Mouse (Mus musculus) hindbrain, embryonic 10.5 days (tissue): Measurements from ENCODE around the gene Top2b. TPM values are rescaled to one million over a fixed set of nuclear protein-coding genes. Genes with fewer than 3 reads are reported as not detected.

Source experiments
- DNase-seq: peaks from one replicate; pipeline ENCODE4 v3.0.0-alpha.2; 2017; ENCODE audit warnings: low spot score
- H3K27ac ChIP-seq: fragments of 300-500 bp; sonication (generic); 2 replicates; pipeline ENCODE4 v1.5.1; 2016; ENCODE audit warnings: mild to moderate bottlenecking, moderate library complexity
- H3K27me3 ChIP-seq: fragments of 300-500 bp; sonication (generic); 2 replicates; pipeline ENCODE4 v1.6.1; 2016; ENCODE audit warnings: mild to moderate bottlenecking; ENCODE audit not compliant: poor library complexity, insufficient read depth, severe bottlenecking
- H3K36me3 ChIP-seq: fragments of 300-500 bp; sonication (generic); 2 replicates; pipeline ENCODE4 v1.6.1; 2016; ENCODE audit warnings: mild to moderate bottlenecking, moderate library complexity
- H3K4me1 ChIP-seq: fragments of 300-500 bp; sonication (generic); replicated peaks from 2 replicates; pipeline ENCODE4 v1.6.1; 2016; ENCODE audit warnings: mild to moderate bottlenecking
- H3K4me3 ChIP-seq: fragments of 300-500 bp; sonication (generic); 2 replicates; pipeline ENCODE4 v1.5.1; 2016; ENCODE audit warnings: mild to moderate bottlenecking, moderate library complexity
- H3K9me3 ChIP-seq: fragments of 300-500 bp; sonication (generic); 2 replicates; pipeline ENCODE4 v1.6.1; 2016; ENCODE audit warnings: mild to moderate bottlenecking, moderate library complexity
- WGBS: fragments of 180-500 bp; shearing (Covaris S2); methylation state at CpG from one replicate; pipeline ENCODE4 v1.1.7; 2016; 5-methylcytosine and 5-hydroxymethylcytosine counted together
- polyA plus RNA-seq: library from polyadenylated mRNA; unstranded; fragments of >200 nt; fragmentation: Nextera tagmentation; extraction: Ambion mirVana; gene quantifications from 2 replicates; pipeline ENCODE4 v1.2.1, GENCODE M21; 2016

The Top2b gene
- polyA plus RNA-seq = 54.7 and 72.0 TPM in 2 replicates

DNA sequence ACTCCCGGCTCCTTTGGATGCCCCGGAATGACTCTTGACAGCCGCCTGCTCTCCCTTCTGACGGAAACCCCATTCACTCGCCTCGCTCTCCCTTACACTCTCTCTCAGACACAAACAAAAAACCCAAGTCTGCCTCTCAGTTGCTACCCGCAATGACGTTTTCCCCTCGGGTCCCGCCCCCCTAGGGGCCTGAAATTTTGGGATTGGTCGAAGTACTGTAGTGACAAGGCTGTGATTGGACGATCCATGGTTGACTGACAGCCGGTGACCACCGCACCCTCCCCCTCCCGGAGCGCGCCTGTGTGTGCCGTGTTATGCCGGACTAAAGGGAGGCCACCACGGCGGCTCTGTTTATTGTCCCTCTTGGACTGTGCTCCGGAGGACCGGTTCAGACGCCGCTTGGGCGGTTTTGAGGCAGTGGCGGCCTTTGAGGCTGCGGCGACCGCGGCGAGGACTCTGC, at the start of gene Top2b:
Top2b (plus strand) TSS at position 302 of the 460 bp plus-strand sequence.
- peaks cover 6% of the 10 kb centered on the region for H3K36me3 ChIP-seq
- peak within 1 kb of the TSS; percentile 95 for H3K4me3 ChIP-seq
- H3K9me3 ChIP-seq = no peaks in the 10 kb centered on the region
- WGBS = under 1% methylated on average over 32 of the region's 32 CpGs
- peak; percentile 98 for DNase-seq
- H3K4me1 ChIP-seq = peaks cover 26% of the 10 kb centered on the region
- H3K27ac ChIP-seq = peak within 1 kb of the TSS; percentile 99
- H3K27me3 ChIP-seq = no peaks in the 10 kb centered on the region

GRCm38 (mm10) chr14:16316715-16317114, 48.3 kb upstream of the Top2b start:
- no peaks in the 10 kb centered on the region for H3K36me3 ChIP-seq
- H3K4me3 ChIP-seq = no peak overlapping the region
- no peaks in the 10 kb centered on the region for H3K27me3 ChIP-seq
- DNase-seq = no peak
- WGBS = 77% methylated on average over 1 of the region's 1 CpGs
- no peaks in the 10 kb centered on the region for H3K4me1 ChIP-seq
- H3K27ac ChIP-seq = no peak overlapping the region
- no peaks in the 10 kb centered on the region for H3K9me3 ChIP-seq

GRCm38 (mm10) chr14:16319818-16320217, 45.2 kb upstream of the Top2b start:
- Histone ChIP-seq H3K4me3 (no peak overlapping the region), H3K36me3 (no peaks in the 10 kb centered on the region), H3K4me1 (no peaks in the 10 kb centered on the region), H3K27me3 (no peaks in the 10 kb centered on the region), H3K27ac (no peak overlapping the region), H3K9me3 (no peaks in the 10 kb centered on the region)
- WGBS = 76% methylated on average over 2 of the region's 2 CpGs
- no peak for DNase-seq

- no peak overlapping the region for H3K27ac ChIP-seq
- 84% methylated on average over 4 of the region's 4 CpGs for WGBS
- no peaks in the 10 kb centered on the region for H3K27me3 ChIP-seq
- peaks cover 11% of the 10 kb centered on the region for H3K4me1 ChIP-seq
- DNase-seq = no peak
- H3K9me3 ChIP-seq = no peaks in the 10 kb centered on the region
- no peak overlapping the region for H3K4me3 ChIP-seq
- H3K36me3 ChIP-seq = no peaks in the 10 kb centered on the region
Measured at GRCm38 (mm10) chr14:16324394-16324793, 40.6 kb upstream of the Top2b start.

- Histone ChIP-seq H3K36me3 (no peaks in the 10 kb centered on the region), H3K4me3 (no peak overlapping the region), H3K4me1 (peaks cover 11% of the 10 kb centered on the region), H3K9me3 (no peaks in the 10 kb centered on the region), H3K27ac (no peak overlapping the region), H3K27me3 (no peaks in the 10 kb centered on the region)
- DNase-seq = no peak
- WGBS = 29% methylated on average over 1 of the region's 1 CpGs
Measured at GRCm38 (mm10) chr14:16325208-16325607, 39.8 kb upstream of the Top2b start.

GRCm38 (mm10) chr14:16328531-16328930, 36.4 kb upstream of the Top2b start:
- no peaks in the 10 kb centered on the region for H3K27me3 ChIP-seq
- DNase-seq = peak; percentile 67
- WGBS = 9% methylated on average over 2 of the region's 2 CpGs
- no peaks in the 10 kb centered on the region for H3K9me3 ChIP-seq
- no peak overlapping the region for H3K4me3 ChIP-seq
- peaks cover 15% of the 10 kb centered on the region for H3K4me1 ChIP-seq
- no peaks in the 10 kb centered on the region for H3K36me3 ChIP-seq
- peak overlapping the region; percentile 80 for H3K27ac ChIP-seq

DNA sequence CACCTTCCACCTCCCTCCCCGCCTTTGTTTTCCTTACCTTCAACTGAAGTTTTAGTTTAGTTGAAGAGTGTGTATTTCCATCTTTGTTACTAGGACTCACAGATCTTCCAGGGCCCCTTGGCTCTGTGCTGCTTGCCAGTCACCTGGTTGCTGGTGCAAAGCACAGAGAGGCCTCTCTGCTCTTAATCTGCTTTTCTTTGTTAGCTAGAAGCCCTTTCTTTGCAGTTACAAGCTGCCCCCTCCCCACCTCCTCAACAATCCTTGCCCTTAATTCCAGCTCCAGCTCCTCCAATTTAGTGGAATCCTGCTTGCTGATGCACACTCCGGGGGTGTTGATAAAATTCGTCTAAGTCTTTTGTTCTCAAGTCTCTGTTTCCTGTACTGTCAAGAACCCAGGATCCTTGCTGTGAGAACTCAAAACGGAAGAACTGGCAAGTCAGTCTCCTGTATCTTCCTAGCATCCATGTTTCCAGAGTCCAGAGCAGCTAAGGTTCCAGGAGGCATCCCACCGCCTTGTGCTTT, 36.0 kb upstream of the Top2b start:
- peak; percentile 8 for DNase-seq
- H3K9me3 ChIP-seq = no peaks in the 10 kb centered on the region
- H3K4me1 ChIP-seq = peaks cover 15% of the 10 kb centered on the region
- 29% methylated on average over 5 of the region's 5 CpGs for WGBS
- no peak overlapping the region for H3K4me3 ChIP-seq
- H3K27me3 ChIP-seq = no peaks in the 10 kb centered on the region
- peak overlapping the region; percentile 80 for H3K27ac ChIP-seq
- no peaks in the 10 kb centered on the region for H3K36me3 ChIP-seq

DNA sequence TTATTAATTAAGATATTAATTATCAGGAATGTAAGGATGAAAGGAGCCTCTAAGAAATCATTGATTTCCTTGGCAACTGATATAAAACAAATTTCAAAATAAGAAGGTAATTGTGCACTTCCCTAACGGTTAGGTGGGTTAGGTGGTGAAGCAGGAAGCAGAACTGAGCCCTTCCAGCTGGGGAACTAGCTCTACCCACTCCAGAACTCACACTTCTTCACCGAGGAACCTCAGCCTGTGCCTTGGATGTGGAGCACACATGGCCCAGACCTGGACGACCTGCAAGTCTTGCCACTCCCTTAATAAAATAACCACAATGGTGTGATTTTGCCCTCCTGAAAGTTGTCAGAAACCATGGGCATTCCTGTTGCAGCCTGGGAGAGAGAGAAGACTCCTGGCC, 35.2 kb upstream of the Top2b start:
- Histone ChIP-seq H3K27ac (no peak overlapping the region), H3K36me3 (no peaks in the 10 kb centered on the region), H3K4me1 (peaks cover 15% of the 10 kb centered on the region), H3K9me3 (no peaks in the 10 kb centered on the region), H3K4me3 (no peak overlapping the region), H3K27me3 (no peaks in the 10 kb centered on the region)
- WGBS = 81% methylated on average over 3 of the region's 3 CpGs
- no peak for DNase-seq

- Histone ChIP-seq H3K9me3 (no peaks in the 10 kb centered on the region), H3K36me3 (no peaks in the 10 kb centered on the region), H3K27me3 (no peaks in the 10 kb centered on the region), H3K4me1 (peaks cover 13% of the 10 kb centered on the region), H3K4me3 (no peak overlapping the region), H3K27ac (no peak overlapping the region)
- WGBS = 93% methylated on average over 3 of the region's 3 CpGs
- no peak for DNase-seq
Measured at GRCm38 (mm10) chr14:16334260-16334659, 30.7 kb upstream of the Top2b start.

DNA sequence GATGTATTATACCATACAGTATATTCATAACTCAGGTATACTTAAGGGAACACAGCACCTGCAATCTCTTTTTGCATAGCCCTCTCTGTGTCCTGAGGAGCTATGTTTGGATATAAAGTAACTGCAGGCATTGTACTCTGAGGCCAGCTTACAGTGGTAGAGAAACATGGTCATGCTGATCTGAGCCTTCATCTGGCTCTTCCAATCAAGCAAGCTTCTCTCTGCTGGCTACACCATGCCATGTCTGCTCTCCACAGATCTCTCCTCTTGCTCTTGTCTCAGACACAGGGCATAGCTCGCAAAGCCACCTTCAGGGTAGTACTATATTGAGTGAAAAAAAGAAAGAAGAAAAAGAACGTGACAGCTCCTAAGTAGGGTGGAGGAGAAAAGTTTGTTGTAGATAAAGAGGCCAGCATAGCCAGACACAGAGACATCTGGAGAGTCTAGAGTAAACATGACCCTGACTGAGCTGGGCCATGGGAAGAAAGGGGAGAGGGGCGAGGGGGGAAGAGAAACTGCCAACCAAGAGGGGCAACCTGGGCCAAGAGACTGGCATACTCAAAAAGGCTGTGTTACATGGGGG, 29.1 kb upstream of the Top2b start:
- Histone ChIP-seq H3K4me3 (no peak overlapping the region), H3K4me1 (0 out of 2 replicates have a peak, but pooled peaks cover 11% of the 10 kb centered on the region), H3K9me3 (no peaks in the 10 kb centered on the region), H3K27ac (no peak overlapping the region), H3K27me3 (no peaks in the 10 kb centered on the region), H3K36me3 (no peaks in the 10 kb centered on the region)
- 65% methylated on average over 3 of the region's 3 CpGs for WGBS
- no peak for DNase-seq

- DNase-seq = no peak
- no peaks in the 10 kb centered on the region for H3K36me3 ChIP-seq
- no peaks in the 10 kb centered on the region for H3K9me3 ChIP-seq
- no peaks in the 10 kb centered on the region for H3K27me3 ChIP-seq
- no peaks in the 10 kb centered on the region for H3K4me1 ChIP-seq
- WGBS = 72% methylated on average over 9 of the region's 9 CpGs
- no peak overlapping the region for H3K4me3 ChIP-seq
- H3K27ac ChIP-seq = no peak overlapping the region
Measured at GRCm38 (mm10) chr14:16347505-16347904, 17.5 kb upstream of the Top2b start.

GRCm38 (mm10) chr14:16359704-16360103, 5.3 kb upstream of the Top2b start:
- no peak overlapping the region for H3K4me3 ChIP-seq
- H3K27ac ChIP-seq = no peak overlapping the region
- no peaks in the 10 kb centered on the region for H3K9me3 ChIP-seq
- peaks cover 9% of the 10 kb centered on the region for H3K4me1 ChIP-seq
- H3K36me3 ChIP-seq = no peaks in the 10 kb centered on the region
- 81% methylated on average over 1 of the region's 1 CpGs for WGBS
- no peak for DNase-seq
- no peaks in the 10 kb centered on the region for H3K27me3 ChIP-seq

DNA sequence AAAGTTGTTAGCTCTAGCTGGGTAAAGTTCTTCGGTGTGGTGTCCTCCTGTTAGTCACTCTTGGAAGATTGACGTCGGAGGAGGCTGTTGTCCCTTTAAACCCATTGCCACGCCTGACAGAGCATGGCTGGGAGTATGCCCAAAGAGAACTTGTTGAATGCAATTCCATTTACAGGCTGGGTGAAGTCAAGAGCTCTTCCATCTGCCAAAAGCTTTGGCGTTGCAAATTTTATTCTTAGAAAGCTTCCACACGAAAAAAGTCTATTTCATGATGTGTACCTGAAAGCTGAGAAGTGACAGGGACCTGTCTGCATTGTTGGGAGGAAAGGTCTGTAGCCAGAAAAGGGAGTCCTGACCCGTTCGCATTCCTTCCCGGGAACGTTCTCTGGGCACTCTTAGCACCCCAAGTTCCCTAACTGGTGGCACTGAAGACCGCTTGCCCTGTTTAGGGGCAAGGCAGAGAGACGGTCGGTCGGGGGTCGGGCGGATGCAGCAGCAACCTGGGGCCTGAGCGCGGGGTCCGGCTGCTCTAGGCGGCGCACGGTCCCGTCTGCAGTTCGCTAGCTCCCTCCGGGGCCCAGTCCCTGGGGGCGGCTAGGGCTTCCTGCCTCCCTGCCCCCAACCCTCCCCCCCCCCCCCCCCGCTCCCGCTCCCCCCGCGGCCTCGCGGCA, 683 bp upstream of the Top2b start:
- no peaks in the 10 kb centered on the region for H3K27me3 ChIP-seq
- DNase-seq = peak; percentile 36
- under 1% methylated on average over 26 of the region's 32 CpGs for WGBS
- no peaks in the 10 kb centered on the region for H3K9me3 ChIP-seq
- peaks cover under 1% of the 10 kb centered on the region for H3K36me3 ChIP-seq
- H3K4me1 ChIP-seq = peaks cover 26% of the 10 kb centered on the region
- peak overlapping the region; percentile 95 for H3K4me3 ChIP-seq
- peak overlapping the region; percentile 99 for H3K27ac ChIP-seq
